Mouse (Mus musculus) erythroblast, embryonic 14.5 days (primary cell): ENCODE results near the gene Pno1.

Experiments used
- GATA1 ChIP-seq: IDR thresholded peaks from 2 replicates; pipeline ENCODE4 v1.6.1; 2012; ENCODE audit warnings: low read length, inconsistent platforms, mixed read lengths
- TAL1 ChIP-seq: IDR thresholded peaks from 3 replicates; pipeline ENCODE4 v1.6.1; 2012; ENCODE audit warnings: low read length, inconsistent platforms, mixed read lengths

- TF ChIP-seq GATA1, result no peak
- TF ChIP-seq TAL1, result no peak
These were observed 37.3 kb upstream of the Pno1 start for GRCm38 (mm10) chr11:17248715-17249114.
